Mouse (Mus musculus) midbrain, postnatal 0 days (tissue): ENCODE measurements around the gene Jph4. TPM values are rescaled to one million over a fixed set of nuclear protein-coding genes. Genes with fewer than 3 reads are reported as not detected.

Source experiments
- ATAC-seq: fragments of 200-750 bp; cut with Nextera tagmentation; 2 replicates; pipeline ENCODE4 v1.8.0; 2017; ENCODE audit warnings: moderate number of reproducible peaks, mild to moderate bottlenecking, moderate TSS enrichment, moderate library complexity; ENCODE audit not compliant: low FRiP score
- DNase-seq: peaks from one replicate; pipeline ENCODE4 v3.0.0-alpha.2; 2015; ENCODE audit warnings: low spot score
- H3K27ac ChIP-seq: fragments of 300-500 bp; sonication (generic); 2 replicates; pipeline ENCODE4 v1.5.1; 2014; ENCODE audit warnings: low read depth, mild to moderate bottlenecking, low read length, mixed read lengths
- H3K27me3 ChIP-seq: fragments of 300-500 bp; sonication (generic); 2 replicates; pipeline ENCODE4 v1.6.1; 2014; ENCODE audit warnings: low read length, control low read depth, mixed read lengths; ENCODE audit not compliant: insufficient read depth
- H3K36me3 ChIP-seq: fragments of 300-500 bp; sonication (generic); 2 replicates; pipeline ENCODE4 v1.6.1; 2014; ENCODE audit warnings: low read length, control low read depth, mixed read lengths; ENCODE audit not compliant: insufficient read depth
- H3K4me1 ChIP-seq: fragments of 300-500 bp; sonication (generic); 2 replicates; pipeline ENCODE4 v1.6.1; 2014; ENCODE audit warnings: mild to moderate bottlenecking, control low read depth, antibody characterized with exemption, low read length, mixed read lengths; ENCODE audit not compliant: insufficient read depth
- H3K4me2 ChIP-seq: fragments of 300-500 bp; sonication (generic); 2 replicates; pipeline ENCODE4 v1.6.1; 2014; ENCODE audit warnings: low read depth, mild to moderate bottlenecking, low read length, mixed read lengths; ENCODE audit not compliant: poor library complexity, severe bottlenecking
- H3K4me3 ChIP-seq: fragments of 300-500 bp; sonication (generic); 2 replicates; pipeline ENCODE4 v1.5.1; 2014; ENCODE audit warnings: low read depth, mild to moderate bottlenecking, low read length, moderate library complexity
- H3K9ac ChIP-seq: fragments of 300-500 bp; sonication (generic); replicated peaks from 2 replicates; pipeline ENCODE4 v1.6.1; 2014; ENCODE audit warnings: mild to moderate bottlenecking, low read length, moderate library complexity, mixed read lengths; ENCODE audit not compliant: poor library complexity, severe bottlenecking
- H3K9me3 ChIP-seq: fragments of 300-500 bp; sonication (generic); 2 replicates; pipeline ENCODE4 v1.6.1; 2016; ENCODE audit warnings: low read length, control low read depth
- CTCF ChIP-seq: IDR thresholded peaks from 2 replicates; pipeline ENCODE4 v1.5.1; 2016; ENCODE audit warnings: antibody characterized with exemption, mild to moderate bottlenecking
- WGBS: fragments of 180-500 bp; shearing (Covaris S2); extraction: QIAGEN DNeasy Blood & Tissue Kit; methylation state at CpG from one replicate; pipeline ENCODE4 v1.1.7; 2014; 5-methylcytosine and 5-hydroxymethylcytosine counted together
- polyA plus RNA-seq: library from polyadenylated mRNA; unstranded; fragments of >200 nt; fragmentation: Nextera tagmentation; extraction: Ambion mirVana; gene quantifications from 2 replicates; pipeline ENCODE4 v1.2.1, GENCODE M21; 2015
- total RNA-seq: library from RNA; depleted of rRNA; stranded (reverse); fragments of >200 nt; gene quantifications from 2 replicates; pipeline ENCODE4 v1.2.3, GENCODE M21; 2014

Jph4 gene
- total and polyA plus RNA-seq, 2 experiments from 2014 or later = 45.1 to 182 TPM

GRCm38 (mm10) chr14:55113975-55114645 is 2.6 kb downstream of the Jph4 start:
- no peak for DNase-seq

GRCm38 (mm10) chr14:55113351-55113974 is 3.3 kb downstream of the Jph4 start:
- DNase-seq (no peak), ATAC-seq (no peak)
- no peak for TF ChIP-seq CTCF
- 0 out of 2 replicates have a peak overlapping the region, but pooled peaks have one; percentile 97 for H3K27ac ChIP-seq
- H3K4me3 ChIP-seq = peak overlapping the region; percentile 82
- H3K27me3 ChIP-seq = no peaks in the 10 kb centered on the region
- peak overlapping the region; percentile 76 for H3K4me2 ChIP-seq
- peaks cover 6% of the 10 kb centered on the region for H3K36me3 ChIP-seq
- H3K9me3 ChIP-seq = no peaks in the 10 kb centered on the region
- H3K4me1 ChIP-seq = peaks cover 35% of the 10 kb centered on the region
- H3K9ac ChIP-seq = peak overlapping the region; percentile 96
- 76% methylated on average over 51 of the region's 51 CpGs for WGBS

More at GRCm38 (mm10) chr14:55113975-55114645, 2.6 kb downstream of the Jph4 start:
- H3K4me1 ChIP-seq = peaks cover 33% of the 10 kb centered on the region
- H3K27me3 ChIP-seq = no peaks in the 10 kb centered on the region
- peak overlapping the region; percentile 76 for H3K4me2 ChIP-seq
- peaks cover 6% of the 10 kb centered on the region for H3K36me3 ChIP-seq
- WGBS = 18% methylated on average over 26 of the region's 26 CpGs
- H3K9ac ChIP-seq = peak overlapping the region; percentile 96
- no peak for ATAC-seq
- TF ChIP-seq CTCF = peak; percentile 53
- H3K27ac ChIP-seq = peak overlapping the region; percentile 97
- H3K4me3 ChIP-seq = peak overlapping the region; percentile 82
- H3K9me3 ChIP-seq = no peaks in the 10 kb centered on the region

GRCm38 (mm10) chr14:55111720-55112119 is 5.0 kb downstream of the Jph4 start:
- H3K4me1 ChIP-seq = peaks cover 29% of the 10 kb centered on the region
- peak overlapping the region; percentile 39 for H3K4me2 ChIP-seq
- H3K27ac ChIP-seq = peak overlapping the region; percentile 43
- TF ChIP-seq CTCF = no peak
- no peak overlapping the region for H3K9ac ChIP-seq
- ATAC-seq (0 out of 2 replicates have a peak, but pooled peaks have one; percentile 8), DNase-seq (peak; percentile 74)
- no peaks in the 10 kb centered on the region for H3K27me3 ChIP-seq
- H3K4me3 ChIP-seq = no peak overlapping the region; the same call in 1 of the 2 replicates
- H3K9me3 ChIP-seq = no peaks in the 10 kb centered on the region
- 40% methylated on average over 2 of the region's 2 CpGs for WGBS
- H3K36me3 ChIP-seq = peaks cover 6% of the 10 kb centered on the region

GRCm38 (mm10) chr14:55110076-55110475 is 6.7 kb downstream of the Jph4 start:
- Histone ChIP-seq H3K36me3 (peaks cover 6% of the 10 kb centered on the region), H3K4me2 (no peak overlapping the region), H3K27me3 (no peaks in the 10 kb centered on the region), H3K4me1 (peaks cover 39% of the 10 kb centered on the region), H3K9ac (no peak overlapping the region), H3K9me3 (no peaks in the 10 kb centered on the region), H3K27ac (peak overlapping the region; percentile 88; the same call in 1 of the 2 replicates), H3K4me3 (no peak overlapping the region)
- no peak for TF ChIP-seq CTCF
- DNase-seq (no peak), ATAC-seq (no peak)
- WGBS = 41% methylated on average over 9 of the region's 9 CpGs

GRCm38 (mm10) chr14:55109048-55109873 is 7.5 kb downstream of the Jph4 start:
- TF ChIP-seq CTCF = no peak
- no peak overlapping the region for H3K4me3 ChIP-seq
- H3K27ac ChIP-seq = peak overlapping the region; percentile 88
- ATAC-seq (no peak), DNase-seq (no peak)
- WGBS = 7% methylated on average over 21 of the region's 21 CpGs
- H3K9ac ChIP-seq = peak overlapping the region; percentile 51
- peaks cover 6% of the 10 kb centered on the region for H3K36me3 ChIP-seq
- H3K4me1 ChIP-seq = peaks cover 40% of the 10 kb centered on the region
- no peaks in the 10 kb centered on the region for H3K9me3 ChIP-seq
- no peaks in the 10 kb centered on the region for H3K27me3 ChIP-seq
- peak overlapping the region; percentile 25 for H3K4me2 ChIP-seq
